Mouse (Mus musculus): ENCODE results near the gene Olfr1094.

Gene Olfr1094

GRCm38 (mm10) chr2:86824363-86824762, at the start of gene Olfr1094:
Olfr1094 (plus strand) TSS chr2:86824663.
- no peak for DNase-seq

DNA sequence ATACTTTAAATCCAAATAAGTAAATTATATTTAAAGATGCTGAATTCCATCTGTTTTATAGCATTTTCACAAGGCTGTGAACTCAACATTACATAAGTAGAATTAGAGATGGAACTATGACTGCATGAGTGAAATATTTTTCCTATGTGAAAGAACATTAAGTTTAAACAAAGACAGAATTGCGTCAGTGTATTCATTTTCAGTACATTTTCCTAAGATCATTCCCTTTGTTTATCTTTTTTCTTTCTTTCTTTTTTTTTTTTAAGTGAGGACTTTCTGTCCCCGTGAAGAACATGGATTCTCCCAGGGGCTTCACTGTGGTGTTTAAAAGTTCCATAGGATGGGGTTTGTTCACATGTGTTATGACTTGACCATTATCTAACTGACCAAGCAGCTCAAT, 42.3 kb upstream of the Olfr1094 start, which contains the start of gene Olfr1093:
Olfr1093 (plus strand) TSS at position 301 of the 400 bp plus-strand sequence.
- DNase-seq, result no peak

DNA sequence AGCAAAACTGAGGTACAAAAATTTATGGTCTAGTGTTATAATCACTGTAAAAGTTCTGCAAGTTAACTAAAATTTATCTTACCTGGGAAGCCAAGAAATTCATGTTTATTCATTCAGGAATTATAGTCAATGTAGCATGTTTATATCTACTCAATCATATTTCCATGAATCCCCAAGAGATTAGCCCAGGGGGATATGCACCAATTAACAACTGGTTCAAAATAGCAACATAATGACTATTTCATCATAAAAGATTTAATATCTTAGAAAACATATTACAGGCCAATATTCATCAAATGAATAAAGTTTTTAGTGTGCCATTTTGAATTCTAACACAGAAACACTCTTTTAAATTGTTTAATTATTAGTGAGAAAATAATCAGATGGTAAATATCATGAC, 14.5 kb upstream of the Olfr1094 start, which contains the start of gene Olfr141:
Olfr141 (minus strand) TSS at position 101 of the 400 bp plus-strand sequence.
- no peak for DNase-seq

GRCm38 (mm10) chr2:86851596-86851995, 27.1 kb downstream of the Olfr1094 start, which contains the start of gene Olfr1095:
Olfr1095 (minus strand) TSS chr2:86851696.
- DNase-seq, result no peak

- DNase-seq, result no peak
Observed at GRCm38 (mm10) chr2:86874702-86875101, 50.2 kb downstream of the Olfr1094 start, which contains the start of gene Gm13723. Gm13723 (minus strand) TSS chr2:86874802.
